Mouse (Mus musculus) heart, postnatal 0 days (tissue): ENCODE measurements around the gene B4galnt3.

Source experiments
- CTCF ChIP-seq: IDR thresholded peaks from 2 replicates; pipeline ENCODE4 v1.5.1; 2016; ENCODE audit warnings: antibody characterized with exemption, control low read depth, low read depth
- EP300 ChIP-seq: IDR thresholded peaks from 2 replicates; pipeline ENCODE4 v1.6.1; 2016; ENCODE audit warnings: antibody characterized with exemption, low read depth

- TF ChIP-seq EP300 (no peak), CTCF (no peak)
Observed at GRCm38 (mm10) chr6:120191396-120192170, 102.8 kb downstream of the B4galnt3 start.
